Mouse (Mus musculus): ENCODE measurements around the gene Grik2. TPM values are rescaled to one million over a fixed set of nuclear protein-coding genes. Genes with fewer than 3 reads are reported as not detected.

Gene Grik2
- polyA plus RNA-seq, 1 experiment, result not detected

DNA sequence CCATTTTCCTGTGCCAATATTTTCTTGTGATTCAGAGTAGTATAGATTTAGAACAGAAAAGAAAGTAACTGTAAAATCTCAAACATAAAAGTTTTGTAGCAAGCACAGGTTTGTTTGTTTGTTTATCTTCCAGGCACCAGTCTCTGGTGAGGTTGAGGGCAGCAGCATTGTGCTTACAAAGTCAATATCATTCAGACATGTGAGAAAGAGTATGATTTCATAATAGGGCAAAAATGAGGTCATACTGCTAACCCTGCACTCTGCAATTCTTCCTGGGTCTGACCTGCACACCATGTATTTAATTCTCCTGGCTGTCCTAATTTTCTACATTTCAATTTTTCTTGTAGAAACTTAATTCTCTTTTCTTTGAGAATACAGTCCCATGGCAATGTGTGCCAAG is 739.2 kb downstream of the Grik2 start:
- no peak overlapping the region for H3K27ac ChIP-seq (replicated peaks; ENCODE audit: low read depth, low read length)
- H3K4me1 ChIP-seq (ENCODE audit: control insufficient read depth, insufficient read depth, insufficient read length, low read length), result no peaks in the 10 kb centered on the region
- no peak overlapping the region for H3K4me3 ChIP-seq (ENCODE audit: insufficient read depth, low read depth, low read length)

Measured in brown adipose tissue, adult 24 weeks (tissue).